Mouse (Mus musculus) ovary, postnatal 10 days (tissue): ENCODE results near the gene Foxo6.
A peak's percentile ranks its signal among the peaks of the same experiment; 100 is the strongest.

ENCODE experiments used
- DNase-seq: peaks from one replicate; pipeline ENCODE4 v3.0.0; 2022; ENCODE audit warnings: low spot score

Foxo6 gene

GRCm38 (mm10) chr4:120287290-120288111, at the start of gene Foxo6:
Foxo6 (minus strand) TSS chr4:120287349.
- peak; percentile 98 for DNase-seq

- DNase-seq, result no peak
Observed at GRCm38 (mm10) chr4:120334316-120334715, 47.2 kb upstream of the Foxo6 start.

- no peak for DNase-seq
Observed at GRCm38 (mm10) chr4:120332934-120333421, 45.8 kb upstream of the Foxo6 start.

- DNase-seq, result no peak
Observed at GRCm38 (mm10) chr4:120332405-120332933, 45.3 kb upstream of the Foxo6 start.

GRCm38 (mm10) chr4:120331992-120332391, 44.8 kb upstream of the Foxo6 start:
- no peak for DNase-seq

- no peak for DNase-seq
Observed at GRCm38 (mm10) chr4:120331541-120331940, 44.4 kb upstream of the Foxo6 start.

- DNase-seq, result no peak
Observed at GRCm38 (mm10) chr4:120325748-120326147, 38.6 kb upstream of the Foxo6 start.

- DNase-seq, result no peak
Observed at GRCm38 (mm10) chr4:120325051-120325450, 37.9 kb upstream of the Foxo6 start.

- no peak for DNase-seq
Observed at GRCm38 (mm10) chr4:120323858-120324257, 36.7 kb upstream of the Foxo6 start.

GRCm38 (mm10) chr4:120323198-120323597, 36.0 kb upstream of the Foxo6 start:
- no peak for DNase-seq

- DNase-seq, result no peak
Observed at GRCm38 (mm10) chr4:120317541-120317940, 30.4 kb upstream of the Foxo6 start.

- no peak for DNase-seq
Observed at GRCm38 (mm10) chr4:120316716-120317115, 29.6 kb upstream of the Foxo6 start.

- no peak for DNase-seq
Observed at GRCm38 (mm10) chr4:120314571-120314970, 27.4 kb upstream of the Foxo6 start.

- no peak for DNase-seq
Observed at GRCm38 (mm10) chr4:120313309-120313708, 26.2 kb upstream of the Foxo6 start.

GRCm38 (mm10) chr4:120304580-120304979, 17.4 kb upstream of the Foxo6 start:
- DNase-seq, result no peak

GRCm38 (mm10) chr4:120299287-120299686, 12.1 kb upstream of the Foxo6 start:
- DNase-seq, result no peak

- DNase-seq, result no peak
Observed at GRCm38 (mm10) chr4:120291106-120291822, 4.1 kb upstream of the Foxo6 start.

GRCm38 (mm10) chr4:120290486-120290885, 3.3 kb upstream of the Foxo6 start:
- no peak for DNase-seq

GRCm38 (mm10) chr4:120289181-120289965, 2.2 kb upstream of the Foxo6 start:
- DNase-seq, result no peak

GRCm38 (mm10) chr4:120286761-120287241, 348 bp downstream of the Foxo6 start:
- DNase-seq, result no peak

GRCm38 (mm10) chr4:120285730-120286129, 1.4 kb downstream of the Foxo6 start:
- no peak for DNase-seq

- DNase-seq, result no peak
Observed at GRCm38 (mm10) chr4:120285223-120285622, 1.9 kb downstream of the Foxo6 start.
